Mouse (Mus musculus) limb, embryonic 12.5 days (tissue): ENCODE measurements around the gene Hypk. TPM values are rescaled to one million over a fixed set of nuclear protein-coding genes. Genes with fewer than 3 reads are reported as not detected.

Experiments
- ATAC-seq: fragments of 200-750 bp; cut with Nextera tagmentation; 2 replicates; pipeline ENCODE4 v1.8.0; 2017; ENCODE audit warnings: low read depth, moderate TSS enrichment; ENCODE audit not compliant: insufficient number of reproducible peaks, insufficient read depth, low FRiP score, low TSS enrichment
- H3K27ac ChIP-seq: fragments of 300-500 bp; sonication (generic); 2 replicates; pipeline ENCODE4 v1.5.1; 2016; ENCODE audit warnings: mild to moderate bottlenecking, moderate library complexity
- H3K27me3 ChIP-seq: fragments of 300-500 bp; sonication (generic); 2 replicates; pipeline ENCODE4 v1.6.1; 2016; ENCODE audit warnings: mild to moderate bottlenecking, moderate library complexity
- H3K36me3 ChIP-seq: fragments of 300-500 bp; sonication (generic); 2 replicates; pipeline ENCODE4 v1.6.1; 2016; ENCODE audit warnings: mild to moderate bottlenecking, moderate library complexity
- H3K4me1 ChIP-seq: fragments of 300-500 bp; sonication (generic); replicated peaks from 2 replicates; pipeline ENCODE4 v1.6.1; 2016
- H3K4me2 ChIP-seq: fragments of 300-500 bp; sonication (generic); 2 replicates; pipeline ENCODE4 v1.6.1; 2016; ENCODE audit warnings: mild to moderate bottlenecking, moderate library complexity
- H3K4me3 ChIP-seq: fragments of 300-500 bp; sonication (generic); replicated peaks from 2 replicates; pipeline ENCODE4 v1.5.1; 2016; ENCODE audit warnings: mild to moderate bottlenecking
- H3K9ac ChIP-seq: fragments of 300-500 bp; sonication (generic); replicated peaks from 2 replicates; pipeline ENCODE4 v1.6.1; 2016; ENCODE audit warnings: mild to moderate bottlenecking, moderate library complexity
- H3K9me3 ChIP-seq: fragments of 300-500 bp; sonication (generic); 2 replicates; pipeline ENCODE4 v1.6.1; 2016; ENCODE audit warnings: mild to moderate bottlenecking, moderate library complexity
- WGBS: fragments of 180-500 bp; shearing (Covaris S2); methylation state at CpG from one replicate; pipeline ENCODE4 v1.1.7; 2016; 5-methylcytosine and 5-hydroxymethylcytosine counted together
- polyA plus RNA-seq: library from polyadenylated mRNA; unstranded; fragments of >200 nt; fragmentation: Nextera tagmentation; extraction: Ambion mirVana; gene quantifications from 2 replicates; pipeline ENCODE4 v1.2.1, GENCODE M21; 2016

The Hypk gene
- 150 and 153 TPM in 2 replicates for polyA plus RNA-seq

DNA sequence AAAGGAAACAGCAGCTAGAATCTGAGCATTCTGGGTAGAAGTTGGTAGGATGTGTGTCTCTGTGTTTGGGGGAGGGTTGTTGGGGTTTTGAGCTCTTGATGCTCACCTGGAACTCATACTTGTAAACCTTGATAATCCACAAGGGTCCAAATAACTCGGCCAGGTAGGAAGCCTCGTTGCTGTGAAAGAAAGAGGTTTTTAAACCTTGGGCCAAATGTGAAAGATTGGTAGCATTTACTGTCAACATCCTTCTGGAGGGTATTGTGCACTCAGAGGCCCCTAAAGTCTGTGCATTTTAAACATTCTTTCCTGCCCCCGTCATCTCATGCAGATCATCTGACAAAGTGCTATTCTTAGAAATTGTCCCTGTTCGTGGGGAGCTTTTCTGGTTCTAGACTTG is at the start of gene Hypk:
Gene Hypk (plus strand): TSS at position 301 of the 400 bp plus-strand sequence.
- Histone ChIP-seq H3K27ac (no peak within 1 kb of the TSS), H3K4me3 (no peak within 1 kb of the TSS), H3K4me1 (peaks cover 28% of the 10 kb centered on the region), H3K27me3 (no peaks in the 10 kb centered on the region), H3K4me2 (no peak within 1 kb of the TSS), H3K9me3 (no peaks in the 10 kb centered on the region), H3K9ac (no peak within 1 kb of the TSS), H3K36me3 (peaks cover 33% of the 10 kb centered on the region)
- ATAC-seq = no peak
- WGBS = 76% methylated on average over 4 of the region's 4 CpGs

DNA sequence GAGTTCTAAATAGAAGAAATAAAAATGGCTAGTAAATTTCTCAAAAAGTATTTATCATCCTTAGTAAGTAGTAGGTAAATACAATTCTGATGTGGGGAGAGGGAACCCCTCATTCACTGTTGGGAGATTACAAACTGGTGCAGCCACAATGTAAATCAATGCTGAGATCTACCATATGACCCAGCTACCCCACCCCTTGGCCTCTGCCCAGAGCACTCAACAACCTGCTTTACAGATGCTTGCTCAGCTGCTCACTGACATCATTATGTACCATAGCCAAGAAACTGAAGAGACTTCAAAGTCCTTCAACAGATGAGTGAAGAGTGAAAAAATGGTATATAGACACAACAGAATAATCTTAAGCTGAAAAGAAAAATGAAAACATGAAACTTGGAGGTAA is 49.8 kb upstream of the Hypk start:
- H3K9me3 ChIP-seq = 0 out of 2 replicates have a peak, but pooled peaks cover 2% of the 10 kb centered on the region
- H3K4me2 ChIP-seq = no peak overlapping the region
- no peak overlapping the region for H3K9ac ChIP-seq
- ATAC-seq = no peak
- H3K27me3 ChIP-seq = no peaks in the 10 kb centered on the region
- no peak overlapping the region for H3K4me3 ChIP-seq
- no peak overlapping the region for H3K27ac ChIP-seq
- no peaks in the 10 kb centered on the region for H3K36me3 ChIP-seq
- H3K4me1 ChIP-seq = 0 out of 2 replicates have a peak, but pooled peaks cover under 1% of the 10 kb centered on the region

DNA sequence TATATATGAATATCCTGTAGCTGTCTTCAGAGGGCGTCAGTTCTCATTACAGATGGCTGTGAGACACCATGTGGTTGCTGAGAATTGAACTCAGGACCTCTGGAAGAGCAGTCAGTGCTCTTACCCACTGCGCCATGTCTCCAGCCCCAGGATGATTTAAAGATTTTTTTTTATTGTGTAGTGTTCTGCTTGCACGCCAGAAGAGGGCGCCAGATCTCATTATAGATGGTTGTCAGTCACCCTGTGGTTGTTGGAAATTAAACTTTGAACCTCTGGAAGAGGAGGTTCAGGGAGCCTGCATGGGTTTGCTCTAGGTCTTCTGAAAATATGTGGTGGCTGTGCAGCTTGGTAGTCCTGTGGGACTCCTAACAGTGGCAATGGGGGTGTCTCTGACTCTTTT is 44.9 kb upstream of the Hypk start:
- Histone ChIP-seq H3K4me1 (0 out of 2 replicates have a peak, but pooled peaks cover 3% of the 10 kb centered on the region), H3K36me3 (no peaks in the 10 kb centered on the region), H3K4me3 (no peak overlapping the region), H3K9me3 (0 out of 2 replicates have a peak, but pooled peaks cover 4% of the 10 kb centered on the region), H3K27ac (no peak overlapping the region), H3K27me3 (no peaks in the 10 kb centered on the region), H3K4me2 (no peak overlapping the region), H3K9ac (no peak overlapping the region)
- WGBS = 30% methylated on average over 4 of the region's 4 CpGs
- no peak for ATAC-seq

DNA sequence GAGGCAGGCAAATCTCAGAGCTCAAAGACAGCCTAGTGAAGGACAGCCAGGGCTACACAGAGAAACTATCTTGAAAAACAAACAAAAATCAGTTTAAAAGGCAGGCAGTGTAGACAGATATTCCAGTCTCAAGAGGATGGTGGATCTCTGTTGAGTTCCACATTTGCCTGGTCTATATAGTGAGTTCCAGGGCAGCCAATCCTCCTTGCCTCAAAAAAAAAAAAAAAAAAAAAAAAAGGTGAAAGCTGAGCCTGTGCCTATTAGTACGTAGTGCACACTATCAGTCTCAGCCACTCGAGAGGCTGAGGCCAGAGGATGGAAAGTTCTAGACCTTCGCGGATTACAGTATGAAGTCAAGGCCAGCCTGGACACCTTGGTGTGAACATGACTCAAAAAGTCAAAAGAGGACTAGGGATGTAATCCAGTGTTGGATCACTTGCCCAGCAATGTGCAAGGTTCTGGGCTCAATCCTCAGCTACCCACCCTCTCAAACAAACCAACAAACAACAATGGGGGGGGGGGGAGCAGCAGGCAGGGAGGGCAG is 40.2 kb upstream of the Hypk start:
- Histone ChIP-seq H3K4me3 (peak overlapping the region; percentile 92), H3K27ac (peak overlapping the region; percentile 97), H3K4me2 (peak overlapping the region; percentile 65), H3K27me3 (no peaks in the 10 kb centered on the region), H3K9ac (peak overlapping the region; percentile 97), H3K4me1 (peaks cover 24% of the 10 kb centered on the region), H3K36me3 (peaks cover 16% of the 10 kb centered on the region), H3K9me3 (0 out of 2 replicates have a peak, but pooled peaks cover 4% of the 10 kb centered on the region)
- peak; percentile 1 for ATAC-seq
- WGBS = 12% methylated on average over 4 of the region's 4 CpGs

DNA sequence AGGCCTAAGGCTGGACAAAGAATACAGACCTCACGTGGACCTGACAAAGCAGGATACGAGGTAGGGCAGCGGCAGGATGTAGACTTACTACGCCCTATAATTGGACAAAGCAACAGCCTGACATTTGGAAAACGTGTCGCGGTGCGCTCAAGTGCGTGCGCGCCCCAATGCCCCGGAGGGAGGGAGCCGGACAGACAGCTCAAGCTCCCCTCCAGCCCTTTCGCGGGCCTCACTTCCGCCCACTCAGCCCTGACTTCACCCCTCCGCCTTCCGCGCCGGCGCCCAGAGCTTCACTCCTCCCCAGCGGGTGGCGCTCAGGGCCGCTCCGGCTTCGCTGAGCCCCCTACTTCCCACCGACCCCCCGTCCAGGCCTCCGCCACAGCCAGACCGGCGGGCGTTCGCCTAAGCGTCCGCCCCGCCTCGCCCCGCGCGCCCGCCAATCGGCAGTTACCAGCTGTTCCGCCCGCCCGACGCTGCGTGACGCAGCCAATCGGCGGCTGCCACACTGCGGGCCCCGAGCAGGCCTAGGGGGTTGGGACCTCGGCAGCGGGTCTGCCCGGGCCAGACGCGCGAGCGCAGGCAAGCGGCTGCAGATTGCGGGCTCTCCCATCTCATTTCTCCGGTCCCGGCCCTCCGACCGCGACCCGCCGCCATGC is 39.6 kb upstream of the Hypk start, which contains the start of the genes Pdia3 and Catsper2:
Gene Pdia3 (plus strand): TSS at position 389 of the 656 bp plus-strand sequence.
Gene Catsper2 (minus strand): TSS at position 406 of the 656 bp plus-strand sequence.
- Histone ChIP-seq H3K27ac (peak within 1 kb of the TSS; percentile 97), H3K36me3 (peaks cover 22% of the 10 kb centered on the region), H3K4me2 (peak within 1 kb of the TSS; percentile 74), H3K9me3 (no peaks in the 10 kb centered on the region), H3K4me3 (peak within 1 kb of the TSS; percentile 92), H3K4me1 (peaks cover 24% of the 10 kb centered on the region), H3K9ac (peak within 1 kb of the TSS; percentile 97), H3K27me3 (no peaks in the 10 kb centered on the region)
- peak; percentile 99 for ATAC-seq
- WGBS = under 1% methylated on average over 68 of the region's 68 CpGs

DNA sequence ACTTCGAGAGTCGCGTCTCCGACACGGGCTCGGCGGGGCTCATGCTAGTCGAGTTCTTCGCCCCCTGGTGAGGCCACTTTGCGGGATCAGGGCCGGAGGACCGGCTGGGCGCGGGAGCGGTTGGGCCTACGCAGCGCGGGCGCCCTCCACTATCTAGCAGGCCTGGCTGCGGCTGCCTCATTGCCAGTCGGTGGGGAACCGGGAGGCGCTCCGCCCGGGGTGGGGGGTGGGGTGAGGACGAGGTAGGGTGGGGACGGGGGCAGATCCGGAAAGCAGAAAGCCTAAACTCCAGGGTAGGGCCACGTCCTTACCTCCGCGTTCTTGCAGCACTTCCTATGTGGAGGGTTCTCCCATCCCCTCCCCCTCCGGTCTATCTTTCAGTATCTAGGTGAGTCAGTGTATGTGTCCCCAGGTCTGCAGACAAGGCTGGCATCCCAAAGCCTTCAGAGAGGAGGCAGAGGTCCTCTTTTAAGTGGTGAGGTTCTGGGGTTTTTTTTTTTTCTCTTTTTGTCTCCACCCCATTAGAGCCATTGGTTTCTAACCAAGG is 38.9 kb upstream of the Hypk start:
- H3K9ac ChIP-seq = peak overlapping the region; percentile 97
- no peaks in the 10 kb centered on the region for H3K27me3 ChIP-seq
- ATAC-seq = peak; percentile 17
- under 1% methylated on average over 32 of the region's 32 CpGs for WGBS
- H3K36me3 ChIP-seq = peaks cover 28% of the 10 kb centered on the region
- no peaks in the 10 kb centered on the region for H3K9me3 ChIP-seq
- H3K4me2 ChIP-seq = peak overlapping the region; percentile 74
- peaks cover 24% of the 10 kb centered on the region for H3K4me1 ChIP-seq
- peak overlapping the region; percentile 97 for H3K27ac ChIP-seq
- H3K4me3 ChIP-seq = peak overlapping the region; percentile 92

DNA sequence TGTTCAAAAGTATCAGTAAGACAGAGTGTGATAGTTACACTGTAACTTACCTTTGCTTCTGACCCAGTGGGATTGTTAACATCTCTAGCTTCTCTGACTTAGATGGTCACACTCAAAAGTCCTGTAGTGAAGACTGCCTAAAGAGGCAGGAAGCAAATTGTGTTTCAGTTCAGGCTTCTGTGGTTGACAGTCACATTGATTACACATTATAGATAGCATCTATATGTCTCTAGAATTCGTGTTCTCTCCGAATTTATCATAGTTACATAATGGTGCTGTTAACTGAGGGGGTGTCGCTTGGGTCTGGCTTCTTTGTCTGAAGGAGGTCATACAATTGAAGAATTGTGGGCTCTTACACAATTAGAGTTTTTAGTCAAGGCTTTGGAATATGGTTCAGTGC is 38.0 kb upstream of the Hypk start:
- Histone ChIP-seq H3K36me3 (peaks cover 34% of the 10 kb centered on the region), H3K9ac (peak overlapping the region; percentile 97), H3K27ac (no peak overlapping the region), H3K9me3 (no peaks in the 10 kb centered on the region), H3K27me3 (no peaks in the 10 kb centered on the region), H3K4me3 (peak overlapping the region; percentile 92), H3K4me1 (peaks cover 24% of the 10 kb centered on the region), H3K4me2 (peak overlapping the region; percentile 74)
- no peak for ATAC-seq
- WGBS = 75% methylated on average over 3 of the region's 3 CpGs

DNA sequence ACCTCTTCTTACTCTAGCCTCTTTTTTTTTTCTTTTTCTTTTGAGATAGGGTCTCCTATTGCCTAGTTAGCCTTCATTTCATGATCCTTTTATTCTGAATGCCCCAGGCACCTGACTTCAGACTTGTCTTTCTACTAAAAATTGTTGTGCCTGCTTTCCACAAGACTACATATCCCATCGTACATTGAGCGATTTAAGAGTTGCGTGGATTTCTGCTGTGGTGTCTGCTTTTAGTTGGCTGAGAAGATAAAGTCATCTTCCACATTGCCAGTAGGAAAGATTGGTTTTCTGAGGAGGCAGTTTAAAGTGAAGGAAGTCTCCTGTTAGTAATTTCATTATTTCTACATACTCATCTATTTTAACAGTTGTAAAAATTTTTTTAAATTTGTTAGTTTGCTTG is 37.5 kb upstream of the Hypk start:
- 90% methylated on average over 3 of the region's 3 CpGs for WGBS
- peaks cover 37% of the 10 kb centered on the region for H3K36me3 ChIP-seq
- peaks cover 24% of the 10 kb centered on the region for H3K4me1 ChIP-seq
- H3K9ac ChIP-seq = peak overlapping the region; percentile 97
- no peaks in the 10 kb centered on the region for H3K9me3 ChIP-seq
- peak overlapping the region; percentile 92 for H3K4me3 ChIP-seq
- H3K27ac ChIP-seq = no peak overlapping the region
- H3K27me3 ChIP-seq = no peaks in the 10 kb centered on the region
- ATAC-seq = no peak
- peak overlapping the region; percentile 74 for H3K4me2 ChIP-seq

DNA sequence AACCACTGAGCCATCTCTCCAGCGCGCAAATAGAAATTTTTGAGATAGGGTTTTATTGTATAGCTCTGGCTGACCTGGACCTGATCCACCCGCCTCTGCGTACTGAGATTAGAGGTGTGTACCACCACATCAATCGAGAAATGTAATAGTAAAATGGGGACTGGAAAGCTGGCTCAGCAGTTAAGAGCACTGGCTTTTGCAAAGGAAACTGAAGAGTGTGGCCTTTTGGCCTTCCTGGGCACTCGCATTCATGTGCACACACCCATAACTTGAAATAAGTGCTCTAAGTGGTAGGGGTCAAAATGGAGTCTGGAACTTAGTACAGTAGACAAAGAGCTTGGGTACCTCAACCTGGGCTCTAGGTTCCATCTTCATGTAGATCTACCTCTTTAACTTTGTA is 36.7 kb upstream of the Hypk start:
- Histone ChIP-seq H3K4me1 (peaks cover 24% of the 10 kb centered on the region), H3K4me2 (peak overlapping the region; percentile 74), H3K27me3 (no peaks in the 10 kb centered on the region), H3K4me3 (0 out of 2 replicates have a peak overlapping the region, but pooled peaks have one; percentile 3), H3K9ac (no peak overlapping the region), H3K36me3 (peaks cover 41% of the 10 kb centered on the region), H3K27ac (no peak overlapping the region), H3K9me3 (no peaks in the 10 kb centered on the region)
- WGBS = 94% methylated on average over 6 of the region's 6 CpGs
- no peak for ATAC-seq

DNA sequence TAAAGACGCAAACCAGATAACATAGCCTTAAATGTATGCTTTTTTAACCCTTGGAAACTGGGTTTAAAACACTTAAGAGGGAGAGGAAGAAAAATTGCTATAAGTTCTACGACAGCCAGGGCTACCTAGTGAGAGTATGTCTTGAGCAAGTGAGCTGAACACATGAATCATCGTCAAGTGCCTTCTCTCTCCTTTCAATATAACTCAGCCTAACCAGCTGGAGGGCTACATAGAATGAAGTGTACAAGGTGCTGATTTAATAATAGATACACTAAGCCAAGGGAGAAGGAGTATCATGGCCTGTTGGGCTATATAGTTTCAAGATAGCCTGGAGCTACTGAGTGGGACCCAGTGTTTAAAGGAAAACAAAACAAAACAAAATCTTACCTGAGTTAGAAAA is 34.6 kb upstream of the Hypk start:
- H3K4me2 ChIP-seq = no peak overlapping the region
- no peak overlapping the region for H3K27ac ChIP-seq
- no peak for ATAC-seq
- no peaks in the 10 kb centered on the region for H3K27me3 ChIP-seq
- H3K4me1 ChIP-seq = peaks cover 21% of the 10 kb centered on the region
- H3K9ac ChIP-seq = no peak overlapping the region
- no peaks in the 10 kb centered on the region for H3K9me3 ChIP-seq
- H3K36me3 ChIP-seq = peaks cover 61% of the 10 kb centered on the region
- no peak overlapping the region for H3K4me3 ChIP-seq
- WGBS = 94% methylated on average over 3 of the region's 3 CpGs

DNA sequence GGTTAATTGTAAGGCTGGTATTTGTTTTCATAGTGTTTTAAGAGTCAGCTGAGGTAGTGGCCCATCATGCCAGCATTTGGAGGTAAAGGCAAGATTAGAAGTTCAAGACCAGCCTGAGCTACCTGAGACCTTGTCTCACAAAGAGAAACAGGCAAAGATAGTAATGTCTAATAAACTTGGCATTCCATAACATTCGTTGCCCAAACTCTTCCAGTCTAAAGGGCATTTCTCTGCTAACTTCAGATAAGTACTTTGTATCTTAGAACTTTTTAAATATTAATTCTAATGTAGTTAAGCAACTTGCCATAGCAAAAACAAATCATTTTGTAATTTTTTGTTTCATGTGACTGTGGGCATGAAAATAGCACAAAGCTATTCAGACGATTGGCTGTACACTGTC is 29.9 kb upstream of the Hypk start:
- no peaks in the 10 kb centered on the region for H3K27me3 ChIP-seq
- H3K9me3 ChIP-seq = no peaks in the 10 kb centered on the region
- no peak overlapping the region for H3K4me2 ChIP-seq
- ATAC-seq = no peak
- no peak overlapping the region for H3K9ac ChIP-seq
- no peaks in the 10 kb centered on the region for H3K4me1 ChIP-seq
- H3K4me3 ChIP-seq = no peak overlapping the region
- 88% methylated on average over 2 of the region's 2 CpGs for WGBS
- no peak overlapping the region for H3K27ac ChIP-seq
- peaks cover 90% of the 10 kb centered on the region for H3K36me3 ChIP-seq
